Mouse (Mus musculus) liver, adult 2 months (tissue): ENCODE results near the gene Dmd. TPM values are rescaled to one million over a fixed set of nuclear protein-coding genes. Genes with fewer than 3 reads are reported as not detected.

Experiments used
- DNase-seq: peaks from one replicate; pipeline ENCODE4 v3.0.0-alpha.2; 2011; ENCODE audit warnings: low read depth, low spot score; ENCODE audit errors: extremely low read depth
- H3K27ac ChIP-seq: fragments of 200-500 bp; replicated peaks from 2 replicates; pipeline ENCODE4 v1.5.1; 2012; ENCODE audit warnings: low read depth, mild to moderate bottlenecking, control low read depth, inconsistent platforms, low read length; ENCODE audit not compliant: insufficient read depth
- H3K27me3 ChIP-seq: fragments of 200-500 bp; 2 replicates; pipeline ENCODE4 v1.6.1; 2012; ENCODE audit warnings: mild to moderate bottlenecking, moderate library complexity, low read length, inconsistent platforms; ENCODE audit not compliant: control insufficient read depth, insufficient read depth
- H3K36me3 ChIP-seq: fragments of 200-500 bp; 2 replicates; pipeline ENCODE4 v1.6.1; 2012; ENCODE audit warnings: low read length, inconsistent platforms; ENCODE audit not compliant: control insufficient read depth, insufficient read depth
- H3K4me1 ChIP-seq: fragments of 200-500 bp; 2 replicates; pipeline ENCODE4 v1.6.1; 2011; ENCODE audit warnings: low read length; ENCODE audit not compliant: control insufficient read depth, insufficient read depth
- H3K4me3 ChIP-seq: fragments of 200-500 bp; 2 replicates; pipeline ENCODE4 v1.5.1; 2011; ENCODE audit warnings: low read depth, mild to moderate bottlenecking, control low read depth, low read length, moderate library complexity; ENCODE audit not compliant: insufficient read depth
- H3K79me2 ChIP-seq: fragments of 200-500 bp; 2 replicates; pipeline ENCODE4 v1.6.1; 2012; ENCODE audit warnings: inconsistent platforms, mild to moderate bottlenecking, low read length, moderate library complexity; ENCODE audit not compliant: control insufficient read depth, insufficient read depth
- H3K9ac ChIP-seq: fragments of 200-500 bp; 2 replicates; pipeline ENCODE4 v1.6.1; 2012; ENCODE audit warnings: low read depth, mild to moderate bottlenecking, control low read depth, inconsistent platforms, low read length
- CTCF ChIP-seq: fragments of 200-500 bp; IDR thresholded peaks from 2 replicates; pipeline ENCODE4 v1.5.1; 2011; ENCODE audit warnings: low read depth, low read length, control low read depth
- POLR2A ChIP-seq: fragments of 200-500 bp; IDR thresholded peaks from 2 replicates; pipeline ENCODE4 v1.6.1; 2011; ENCODE audit warnings: low read length, control low read depth; ENCODE audit not compliant: insufficient read depth; ENCODE audit errors: extremely low read depth
- WGBS: fragments of 180-500 bp; shearing (Covaris S2); methylation state at CpG from one replicate; pipeline ENCODE4 v1.1.7; 2018; 5-methylcytosine and 5-hydroxymethylcytosine counted together
- polyA plus RNA-seq: library from polyadenylated mRNA; depleted of rRNA; stranded (reverse); fragments of >200 nt; gene quantifications from 2 replicates; pipeline ENCODE4 v1.2.3, GENCODE M21; 2012
- total RNA-seq: library from RNA; depleted of rRNA; stranded (reverse); fragments of >200 nt; gene quantifications from 2 replicates; pipeline ENCODE4 v1.2.3, GENCODE M21; 2014

Dmd gene
- total and polyA plus RNA-seq, 2 experiments, result 7.0 to 39.8 TPM

- H3K4me3 ChIP-seq, result no peak overlapping the region
- H3K79me2 ChIP-seq, result no peaks in the 10 kb centered on the region
- no peak overlapping the region for H3K27ac ChIP-seq
- no peaks in the 10 kb centered on the region for H3K27me3 ChIP-seq
- H3K9ac ChIP-seq, result no peak overlapping the region
- no peaks in the 10 kb centered on the region for H3K4me1 ChIP-seq
- TF ChIP-seq POLR2A (no peak), CTCF (no peak)
- DNase-seq, result no peak
- peaks cover 6% of the 10 kb centered on the region; the same call in 1 of the 2 replicates for H3K36me3 ChIP-seq
Observed at GRCm38 (mm10) chrX:85193856-85194255, 2245.2 kb downstream of the Dmd start.

GRCm38 (mm10) chrX:85197688-85198087, 2249.0 kb downstream of the Dmd start:
- no peaks in the 10 kb centered on the region for H3K4me1 ChIP-seq
- 94% methylated on average over 5 of the region's 5 CpGs for WGBS

GRCm38 (mm10) chrX:85199398-85199797, 2250.7 kb downstream of the Dmd start:
- WGBS, result 95% methylated on average over 3 of the region's 3 CpGs
- Histone ChIP-seq H3K79me2 (no peaks in the 10 kb centered on the region), H3K27me3 (no peaks in the 10 kb centered on the region)

More at GRCm38 (mm10) chrX:85197688-85198087, 2249.0 kb downstream of the Dmd start:
- no peak for DNase-seq
- peaks cover 4% of the 10 kb centered on the region; the same call in 1 of the 2 replicates for H3K36me3 ChIP-seq
- no peaks in the 10 kb centered on the region for H3K79me2 ChIP-seq
- H3K9ac ChIP-seq, result no peak overlapping the region
- H3K4me3 ChIP-seq, result no peak overlapping the region
- H3K27me3 ChIP-seq, result no peaks in the 10 kb centered on the region
- no peak for TF ChIP-seq POLR2A
- TF ChIP-seq CTCF, result no peak
- H3K27ac ChIP-seq, result no peak overlapping the region

GRCm38 (mm10) chrX:85207001-85207400, 2258.3 kb downstream of the Dmd start:
- no peak overlapping the region for H3K4me3 ChIP-seq
- peaks cover 2% of the 10 kb centered on the region; the same call in 1 of the 2 replicates for H3K36me3 ChIP-seq
- H3K79me2 ChIP-seq, result no peaks in the 10 kb centered on the region
- TF ChIP-seq CTCF, result no peak
- no peak for TF ChIP-seq POLR2A
- no peak overlapping the region for H3K27ac ChIP-seq
- no peaks in the 10 kb centered on the region for H3K27me3 ChIP-seq
- no peak overlapping the region for H3K9ac ChIP-seq
- H3K4me1 ChIP-seq, result no peaks in the 10 kb centered on the region
- no peak for DNase-seq
- 90% methylated on average over 2 of the region's 2 CpGs for WGBS

More at GRCm38 (mm10) chrX:85199398-85199797, 2250.7 kb downstream of the Dmd start:
- TF ChIP-seq POLR2A, result no peak
- no peak for TF ChIP-seq CTCF
- no peaks in the 10 kb centered on the region for H3K4me1 ChIP-seq
- no peak overlapping the region for H3K9ac ChIP-seq
- peaks cover 4% of the 10 kb centered on the region; the same call in 1 of the 2 replicates for H3K36me3 ChIP-seq
- H3K4me3 ChIP-seq, result no peak overlapping the region
- DNase-seq, result peak; percentile 4
- H3K27ac ChIP-seq, result no peak overlapping the region

GRCm38 (mm10) chrX:85226883-85227282, 2278.2 kb downstream of the Dmd start:
- no peak for TF ChIP-seq POLR2A
- no peak for TF ChIP-seq CTCF
- H3K4me3 ChIP-seq, result no peak overlapping the region
- H3K36me3 ChIP-seq, result no peaks in the 10 kb centered on the region
- H3K9ac ChIP-seq, result no peak overlapping the region
- H3K27me3 ChIP-seq, result no peaks in the 10 kb centered on the region
- no peak for DNase-seq
- no peak overlapping the region for H3K27ac ChIP-seq
- no peaks in the 10 kb centered on the region for H3K79me2 ChIP-seq
- no peaks in the 10 kb centered on the region for H3K4me1 ChIP-seq

- WGBS, result 88% methylated on average over 2 of the region's 2 CpGs
Observed at GRCm38 (mm10) chrX:85249379-85249778, 2300.7 kb downstream of the Dmd start, which contains the start of gene Fthl17a. Gene Fthl17a (plus strand): TSS chrX:85249679.

More at GRCm38 (mm10) chrX:85249379-85249778, 2300.7 kb downstream of the Dmd start, which contains the start of gene Fthl17a:
- H3K4me1 ChIP-seq, result no peaks in the 10 kb centered on the region
- no peaks in the 10 kb centered on the region for H3K79me2 ChIP-seq
- no peaks in the 10 kb centered on the region for H3K36me3 ChIP-seq
- no peak for TF ChIP-seq CTCF
- no peak for TF ChIP-seq POLR2A
- H3K27me3 ChIP-seq, result no peaks in the 10 kb centered on the region
- no peak within 1 kb of the TSS for H3K9ac ChIP-seq
- no peak within 1 kb of the TSS for H3K4me3 ChIP-seq
- H3K27ac ChIP-seq, result no peak within 1 kb of the TSS
- DNase-seq, result no peak
